10 mouse cellular contexts compared by ENCODE assay signal in genomic region chr11:88356016-88356415, GRCm38 (mm10).
A peak's percentile ranks its signal among the peaks of the same experiment; 100 is the strongest.
DNase-seq lines count a peak whose midpoint lies in the region; ATAC-seq and TF ChIP-seq lines count a peak whose summit lies in the region.
"Had no signal": no experiment of that assay in that cellular context is flagged by ENCODE, and none has a peak within 500 bp of the region (broad histone marks: within the 10 kb centered on the region; RNA-seq: fewer than 3 reads in every experiment).

No protein-coding gene starts in this region.

- H3K36me3 ChIP-seq in lung, embryonic 14.5 days (ENCODE audit: insufficient read depth) = no peaks in the 10 kb centered on the region
- H3K36me3 ChIP-seq in hindbrain, embryonic 13.5 days = peaks cover 10% of the 10 kb centered on the region; the same call in 1 of the 2 replicates
- H3K36me3 ChIP-seq in stomach, embryonic 14.5 days (ENCODE audit: control insufficient read depth, insufficient read depth, low read length) = no peaks in the 10 kb centered on the region
- H3K36me3 ChIP-seq in thymus, adult 2 months (ENCODE audit: control insufficient read depth, insufficient read depth, low read length) = no peaks in the 10 kb centered on the region

- no peaks in the 10 kb centered on the region for H3K9me3 ChIP-seq in lung, embryonic 14.5 days (ENCODE audit: low read depth, low read length)
- H3K9me3 ChIP-seq in hindbrain, embryonic 13.5 days = no peaks in the 10 kb centered on the region
- H3K9me3 ChIP-seq in stomach, embryonic 14.5 days (ENCODE audit: control insufficient read depth, low read depth, low read length) = no peaks in the 10 kb centered on the region

- WGBS in lung, embryonic 14.5 days = 77% methylated on average over 12 of the region's 12 CpGs
- WGBS in hindbrain, embryonic 13.5 days = 74% methylated on average over 12 of the region's 12 CpGs
- WGBS in stomach, embryonic 14.5 days = 73% methylated on average over 12 of the region's 12 CpGs
- WGBS in thymus, adult 2 months = 93% methylated on average over 12 of the region's 12 CpGs

- H3K9ac ChIP-seq in lung, embryonic 14.5 days = no peak overlapping the region
- H3K9ac ChIP-seq in hindbrain, embryonic 13.5 days = no peak overlapping the region
- no peak overlapping the region for H3K9ac ChIP-seq in stomach, embryonic 14.5 days (replicated peaks; ENCODE audit: low read depth, low read length)
- H3K9ac ChIP-seq: liver, embryonic 14.5 days had no signal

- H3K4me1 ChIP-seq in lung, embryonic 14.5 days (ENCODE audit: insufficient read depth) = peaks cover 4% of the 10 kb centered on the region; the same call in 1 of the 2 replicates
- peaks cover 80% of the 10 kb centered on the region for H3K4me1 ChIP-seq in hindbrain, embryonic 13.5 days (replicated peaks)
- H3K4me1 ChIP-seq in stomach, embryonic 14.5 days (ENCODE audit: control insufficient read depth, insufficient read depth, low read length) = no peaks in the 10 kb centered on the region
- no peaks in the 10 kb centered on the region for H3K4me1 ChIP-seq in thymus, adult 2 months (replicated peaks; ENCODE audit: control insufficient read depth, insufficient read depth, low read length)

- no peak overlapping the region for H3K4me3 ChIP-seq in lung, embryonic 14.5 days (ENCODE audit: low read depth, low read length)
- H3K4me3 ChIP-seq in gastrocnemius, adult 2 months = no peak overlapping the region
- no peak overlapping the region for H3K4me3 ChIP-seq in hindbrain, embryonic 13.5 days
- H3K4me3 ChIP-seq in stomach, embryonic 14.5 days (ENCODE audit: low read depth, low read length) = no peak overlapping the region
- no peak overlapping the region for H3K4me3 ChIP-seq in thymus, adult 2 months (ENCODE audit: control insufficient read depth, insufficient read depth, low read length)

- intact Hi-C loops in gastrocnemius, adult 2 months (cut with DNase I) = no loop called here

- no peak for ATAC-seq in lung, embryonic 14.5 days (ENCODE audit: insufficient read depth)
- ATAC-seq in hindbrain, embryonic 13.5 days (ENCODE audit: low FRiP score) = no peak
- no peak for ATAC-seq in stomach, embryonic 14.5 days (ENCODE audit: insufficient number of reproducible peaks, insufficient read depth, low FRiP score, low read depth)
- no peak for ATAC-seq in erythroid progenitor cell, adult 5-6 weeks (replicated peaks; ENCODE audit: low FRiP score, poor library complexity, severe bottlenecking)

- H3K4me2 ChIP-seq in lung, embryonic 14.5 days = no peak overlapping the region
- no peak overlapping the region for H3K4me2 ChIP-seq in hindbrain, embryonic 13.5 days
- H3K4me2 ChIP-seq in stomach, embryonic 14.5 days (replicated peaks; ENCODE audit: low read depth, low read length) = no peak overlapping the region

- TF ChIP-seq POLR2A in thymus, adult 2 months (IDR thresholded peaks at IDR 0.05; ENCODE audit: control insufficient read depth, extremely low read depth, insufficient read depth, low read length, poor library complexity) = no peak

- DNase-seq in lung, embryonic 14.5 days = no peak
- no peak for DNase-seq in lung, postnatal 4 days
- peak; percentile 61 for DNase-seq in gastrocnemius, adult 2 months
- DNase-seq in frontal cortex, postnatal 36 days (ENCODE audit: low spot score in 2 of 2) = no peak
- no peak for DNase-seq in thymus, adult 2 months
- DNase-seq: cerebellum, postnatal 25 days had no signal

- H3K27me3 ChIP-seq in lung, embryonic 14.5 days (ENCODE audit: insufficient read depth, low read length) = no peaks in the 10 kb centered on the region
- H3K27me3 ChIP-seq in hindbrain, embryonic 13.5 days = no peaks in the 10 kb centered on the region
- H3K27me3 ChIP-seq in stomach, embryonic 14.5 days (ENCODE audit: control insufficient read depth, insufficient read depth, low read length) = no peaks in the 10 kb centered on the region
- H3K27me3 ChIP-seq in thymus, adult 2 months (ENCODE audit: control insufficient read depth, insufficient read depth, low read length) = no peaks in the 10 kb centered on the region

- H3K27ac ChIP-seq in lung, embryonic 14.5 days (ENCODE audit: low read depth) = peak overlapping the region; percentile 69; the same call in 1 of the 2 replicates
- peak overlapping the region; percentile 46; the same call in 1 of the 2 replicates for H3K27ac ChIP-seq in gastrocnemius, adult 2 months
- peak overlapping the region; percentile 94 for H3K27ac ChIP-seq in hindbrain, embryonic 13.5 days
- H3K27ac ChIP-seq in stomach, embryonic 14.5 days (ENCODE audit: low read length) = peak overlapping the region; percentile 48; the same call in 1 of the 2 replicates
- H3K27ac ChIP-seq in thymus, adult 2 months (ENCODE audit: control insufficient read depth, insufficient read depth, low read length) = no peak overlapping the region
- H3K27ac ChIP-seq: liver, embryonic 14.5 days had no signal

- TF ChIP-seq CTCF in lung, embryonic 14.5 days (IDR thresholded peaks at IDR 0.05; ENCODE audit: low read depth) = no peak
- no peak for TF ChIP-seq CTCF in gastrocnemius, adult 2 months (IDR thresholded peaks at IDR 0.05)
- TF ChIP-seq CTCF in thymus, adult 2 months (IDR thresholded peaks at IDR 0.05; ENCODE audit: borderline replicate concordance, control insufficient read depth, extremely low read depth, insufficient read depth, low read length, poor library complexity) = no peak
